Mouse (Mus musculus): ENCODE data around the gene 5730596B20Rik. TPM values are rescaled to one million over a fixed set of nuclear protein-coding genes. Genes with fewer than 3 reads are reported as not detected.
A peak's percentile ranks its signal among the peaks of the same experiment; 100 is the strongest.

The 5730596B20Rik gene
- polyA plus RNA-seq, 1 experiment: not detected

DNA sequence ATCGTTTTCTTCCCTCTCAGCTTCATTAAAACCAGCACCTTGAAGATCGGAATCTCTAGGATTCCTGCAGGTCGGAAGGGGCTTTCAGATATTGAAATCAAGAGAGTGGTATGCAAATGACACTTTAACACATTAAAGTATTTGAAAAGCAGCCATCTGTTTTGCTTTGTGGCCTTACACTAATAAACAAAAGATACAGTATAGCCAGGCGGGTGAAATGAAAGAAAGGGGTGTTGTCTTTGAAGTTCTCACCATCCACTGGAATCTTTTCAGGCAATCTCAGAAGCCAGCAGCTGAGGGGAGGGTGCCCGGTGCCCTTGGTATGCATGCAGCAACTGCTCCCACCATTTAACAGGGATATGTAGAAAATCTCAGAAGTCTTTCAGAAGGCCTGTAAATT lies 23.3 kb upstream of the 5730596B20Rik start:
- Histone ChIP-seq H3K4me3 (ENCODE audit: insufficient read depth, low read depth, low read length) (no peak overlapping the region), H3K4me1 (ENCODE audit: control insufficient read depth, insufficient read depth, low read length) (peaks cover 7% of the 10 kb centered on the region), H3K27ac (ENCODE audit: insufficient read depth, low read depth, low read length) (no peak overlapping the region)
- TF ChIP-seq CTCF (IDR thresholded peaks at IDR 0.05; ENCODE audit: insufficient read depth, low read depth, low read length): no peak
- TF ChIP-seq POLR2A (IDR thresholded peaks at IDR 0.05; ENCODE audit: insufficient read depth, low read depth, low read length): no peak
- 18% methylated on average over 5 of the region's 5 CpGs for WGBS

DNA sequence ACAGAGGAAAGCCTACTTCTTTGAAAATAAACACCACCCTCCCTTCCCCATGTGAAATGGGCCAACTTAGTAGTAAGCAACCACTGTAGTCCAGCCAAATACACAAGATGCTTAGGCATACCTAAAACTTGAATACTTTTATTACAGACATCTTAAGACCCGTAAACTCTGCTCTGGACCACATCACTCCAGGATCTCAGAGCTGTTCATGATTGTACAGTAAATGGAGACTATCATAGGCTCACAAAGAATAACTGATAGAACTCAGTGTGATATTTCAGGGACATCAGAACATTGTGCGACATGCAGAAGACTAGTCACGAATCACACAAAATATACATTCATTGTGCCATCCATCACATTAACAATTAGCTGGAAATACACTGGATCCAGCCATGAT lies 21.8 kb upstream of the 5730596B20Rik start:
- H3K4me1 ChIP-seq (ENCODE audit: control insufficient read depth, insufficient read depth, low read length): peaks cover 7% of the 10 kb centered on the region
- WGBS: 40% methylated on average over 3 of the region's 3 CpGs
- no peak overlapping the region for H3K4me3 ChIP-seq (ENCODE audit: insufficient read depth, low read depth, low read length)
- no peak for TF ChIP-seq POLR2A (IDR thresholded peaks at IDR 0.05; ENCODE audit: insufficient read depth, low read depth, low read length)
- TF ChIP-seq CTCF (IDR thresholded peaks at IDR 0.05; ENCODE audit: insufficient read depth, low read depth, low read length): no peak
- H3K27ac ChIP-seq (ENCODE audit: insufficient read depth, low read depth, low read length): no peak overlapping the region

DNA sequence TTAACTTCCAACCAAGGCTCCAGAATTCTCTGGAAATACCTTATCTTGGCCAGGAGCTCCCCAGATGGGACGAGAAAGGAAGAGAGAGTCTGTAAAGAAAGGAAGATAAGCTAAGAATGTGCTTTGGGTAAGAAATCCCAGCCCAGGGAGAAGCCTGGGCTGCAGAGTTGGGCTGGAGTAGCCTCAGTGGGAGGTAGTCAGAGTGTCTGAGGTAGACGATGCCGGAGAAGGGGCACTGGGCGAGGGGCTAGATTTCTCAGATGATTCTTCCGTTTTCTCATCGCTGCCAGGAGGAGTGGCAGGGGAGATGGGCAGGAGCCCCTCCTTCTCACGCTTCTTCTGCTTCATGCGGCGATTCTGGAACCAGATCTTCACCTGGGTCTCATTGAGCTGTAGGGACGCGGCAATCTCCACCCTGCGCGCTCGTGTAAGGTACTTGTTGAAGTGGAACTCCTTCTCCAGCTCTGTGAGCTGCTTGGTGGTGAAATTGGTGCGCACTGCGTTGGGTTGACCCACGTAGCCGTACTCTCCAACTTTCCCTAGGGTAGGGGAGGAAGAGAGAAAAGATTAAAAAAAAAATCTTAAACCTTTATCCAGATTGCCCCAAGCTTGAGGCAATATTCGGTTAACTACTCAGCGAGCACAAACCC lies 20.6 kb upstream of the 5730596B20Rik start:
- Histone ChIP-seq H3K4me3 (ENCODE audit: insufficient read depth, low read depth, low read length) (no peak overlapping the region), H3K4me1 (ENCODE audit: control insufficient read depth, insufficient read depth, low read length) (peaks cover 7% of the 10 kb centered on the region), H3K27ac (ENCODE audit: insufficient read depth, low read depth, low read length) (no peak overlapping the region)
- no peak for TF ChIP-seq POLR2A (IDR thresholded peaks at IDR 0.05; ENCODE audit: insufficient read depth, low read depth, low read length)
- no peak for TF ChIP-seq CTCF (IDR thresholded peaks at IDR 0.05; ENCODE audit: insufficient read depth, low read depth, low read length)
- WGBS: 4% methylated on average over 20 of the region's 20 CpGs

DNA sequence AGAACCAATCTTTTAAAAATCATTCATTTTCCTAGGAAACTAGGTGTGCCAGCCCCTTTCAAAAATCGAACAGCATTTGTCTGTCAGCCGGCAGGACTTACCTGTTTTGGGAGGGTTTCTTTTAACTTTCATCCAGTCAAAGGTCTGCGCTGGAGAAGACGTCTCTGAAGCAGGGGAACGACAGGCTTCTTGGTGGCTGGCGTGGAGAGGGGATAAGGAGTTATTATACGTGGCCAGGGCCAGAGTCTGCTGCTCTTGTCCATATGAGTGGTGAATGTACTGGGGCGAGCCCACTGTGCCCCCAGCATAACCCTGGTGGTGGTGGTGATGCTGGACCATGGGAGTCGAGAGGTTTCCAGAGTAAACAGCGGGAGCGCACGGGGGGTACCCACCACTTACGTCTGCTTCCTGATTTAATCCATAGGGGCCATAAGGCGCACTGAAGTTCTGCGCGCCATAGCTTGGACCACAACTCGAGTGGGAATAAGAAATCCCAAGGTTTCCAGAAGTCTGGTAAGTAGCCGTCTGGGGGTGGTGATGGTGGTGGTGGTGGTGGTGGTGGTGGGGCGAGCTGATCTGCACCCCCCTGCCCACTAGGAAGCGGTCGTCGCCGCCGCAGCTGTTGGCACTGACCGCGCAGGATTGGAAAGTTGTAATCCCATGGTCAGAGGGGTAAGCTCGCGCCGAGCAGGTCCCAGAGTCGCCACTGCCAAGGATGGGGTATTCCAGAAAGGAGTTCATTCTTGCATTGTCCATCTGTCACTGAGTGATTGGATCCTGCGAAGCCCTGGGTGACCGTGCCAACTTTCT lies 19.6 kb upstream of the 5730596B20Rik start:
- WGBS: 3% methylated on average over 32 of the region's 32 CpGs
- Histone ChIP-seq H3K4me3 (ENCODE audit: insufficient read depth, low read depth, low read length) (no peak overlapping the region), H3K4me1 (ENCODE audit: control insufficient read depth, insufficient read depth, low read length) (peaks cover 7% of the 10 kb centered on the region), H3K27ac (ENCODE audit: insufficient read depth, low read depth, low read length) (no peak overlapping the region)
- TF ChIP-seq POLR2A (IDR thresholded peaks at IDR 0.05; ENCODE audit: insufficient read depth, low read depth, low read length) (no peak), CTCF (IDR thresholded peaks at IDR 0.05; ENCODE audit: insufficient read depth, low read depth, low read length) (no peak)

DNA sequence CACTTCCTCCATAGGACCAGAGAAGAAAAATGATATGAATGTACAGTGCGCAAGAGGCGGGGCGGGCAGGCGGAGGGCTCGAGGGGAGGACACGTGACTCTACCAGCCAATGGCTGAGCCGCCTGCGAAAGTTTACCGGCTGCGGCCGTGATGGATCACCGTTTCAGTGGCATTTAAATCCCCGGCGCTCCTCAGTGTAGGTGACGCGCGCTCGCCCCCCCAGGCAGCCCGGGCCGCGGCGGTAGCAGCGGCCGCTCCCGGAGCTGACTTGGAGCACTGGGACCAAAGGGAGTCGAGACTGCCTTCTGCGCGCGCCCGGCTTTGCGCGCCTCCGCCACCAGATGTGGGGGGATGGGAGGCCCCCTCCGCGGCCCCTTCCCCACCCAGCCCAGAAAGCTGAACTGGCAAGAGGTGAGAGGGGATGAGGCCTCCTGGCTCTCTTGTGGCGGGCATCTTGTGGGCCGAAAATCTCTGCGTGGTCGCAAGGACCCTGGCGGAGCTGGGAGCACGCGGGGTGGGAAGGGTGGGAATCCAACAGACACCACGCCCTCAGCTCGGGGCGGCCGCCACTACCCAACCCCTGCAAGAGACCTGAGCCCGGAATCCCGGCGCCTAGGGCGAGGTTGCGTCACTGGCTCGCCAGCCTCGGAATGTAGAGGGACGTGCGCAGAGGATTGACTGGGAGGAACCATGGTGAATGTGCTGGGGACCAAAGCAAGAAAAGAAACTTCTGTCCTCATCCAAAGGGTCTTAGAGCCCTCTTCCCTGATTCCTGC lies 18.8 kb upstream of the 5730596B20Rik start, which contains the start of gene Hoxa1:
Hoxa1 (minus strand) TSS at position 42 of the 776 bp plus-strand sequence.
- no peak within 1 kb of the TSS for H3K27ac ChIP-seq (ENCODE audit: insufficient read depth, low read depth, low read length)
- H3K4me1 ChIP-seq (ENCODE audit: control insufficient read depth, insufficient read depth, low read length): peaks cover 7% of the 10 kb centered on the region
- TF ChIP-seq CTCF (IDR thresholded peaks at IDR 0.05; ENCODE audit: insufficient read depth, low read depth, low read length): no peak
- TF ChIP-seq POLR2A (IDR thresholded peaks at IDR 0.05; ENCODE audit: insufficient read depth, low read depth, low read length): no peak
- peak within 1 kb of the TSS; percentile 13; the same call in 1 of the 2 replicates for H3K4me3 ChIP-seq (ENCODE audit: insufficient read depth, low read depth, low read length)
- under 1% methylated on average over 54 of the region's 55 CpGs for WGBS

GRCm38 (mm10) chr6:52159164-52159761 lies 18.0 kb upstream of the 5730596B20Rik start:
- Histone ChIP-seq H3K4me1 (ENCODE audit: control insufficient read depth, insufficient read depth, low read length) (peaks cover 7% of the 10 kb centered on the region), H3K4me3 (ENCODE audit: insufficient read depth, low read depth, low read length) (no peak overlapping the region), H3K27ac (ENCODE audit: insufficient read depth, low read depth, low read length) (no peak overlapping the region)
- 5% methylated on average over 12 of the region's 12 CpGs for WGBS
- TF ChIP-seq CTCF (IDR thresholded peaks at IDR 0.05; ENCODE audit: insufficient read depth, low read depth, low read length): no peak
- no peak for TF ChIP-seq POLR2A (IDR thresholded peaks at IDR 0.05; ENCODE audit: insufficient read depth, low read depth, low read length)

DNA sequence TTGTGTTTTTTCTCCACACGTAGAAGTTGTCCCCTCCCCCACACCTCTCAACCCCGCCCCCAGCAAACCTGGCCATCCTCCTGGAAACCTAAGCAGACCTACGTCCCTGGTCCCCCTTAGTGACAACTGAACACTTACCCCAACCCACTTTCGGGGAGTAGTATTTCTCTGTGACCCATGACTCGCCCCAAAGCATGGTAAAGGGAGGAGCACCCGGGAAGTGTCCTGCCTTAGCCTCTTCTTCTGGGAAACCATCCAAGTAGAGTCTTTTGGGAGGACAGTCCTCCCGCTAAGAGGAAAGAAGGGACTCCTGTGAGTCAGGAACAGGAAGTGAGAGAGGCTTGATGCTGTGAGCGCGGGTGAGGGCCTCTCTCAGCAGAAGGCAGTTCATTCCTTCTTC lies 17.3 kb upstream of the 5730596B20Rik start:
- no peak overlapping the region for H3K4me3 ChIP-seq (ENCODE audit: insufficient read depth, low read depth, low read length)
- H3K4me1 ChIP-seq (ENCODE audit: control insufficient read depth, insufficient read depth, low read length): peaks cover 7% of the 10 kb centered on the region
- TF ChIP-seq CTCF (IDR thresholded peaks at IDR 0.05; ENCODE audit: insufficient read depth, low read depth, low read length) (no peak), POLR2A (IDR thresholded peaks at IDR 0.05; ENCODE audit: insufficient read depth, low read depth, low read length) (no peak)
- WGBS: 8% methylated on average over 9 of the region's 9 CpGs
- no peak overlapping the region for H3K27ac ChIP-seq (ENCODE audit: insufficient read depth, low read depth, low read length)

GRCm38 (mm10) chr6:52160511-52161335 lies 16.6 kb upstream of the 5730596B20Rik start:
- Histone ChIP-seq H3K27ac (ENCODE audit: insufficient read depth, low read depth, low read length) (no peak overlapping the region), H3K4me3 (ENCODE audit: insufficient read depth, low read depth, low read length) (no peak overlapping the region), H3K4me1 (ENCODE audit: control insufficient read depth, insufficient read depth, low read length) (peaks cover 7% of the 10 kb centered on the region)
- WGBS: 4% methylated on average over 30 of the region's 30 CpGs
- TF ChIP-seq POLR2A (IDR thresholded peaks at IDR 0.05; ENCODE audit: insufficient read depth, low read depth, low read length) (no peak), CTCF (IDR thresholded peaks at IDR 0.05; ENCODE audit: insufficient read depth, low read depth, low read length) (no peak)

Measured in olfactory bulb, adult 2 months (tissue).